Mouse (Mus musculus) hindbrain, embryonic 10.5 days (tissue): ENCODE data around the gene Gm21985. TPM values are rescaled to one million over a fixed set of nuclear protein-coding genes. Genes with fewer than 3 reads are reported as not detected.

ENCODE experiments used
- DNase-seq: peaks from one replicate; pipeline ENCODE4 v3.0.0-alpha.2; 2017; ENCODE audit warnings: low spot score
- H3K27ac ChIP-seq: fragments of 300-500 bp; sonication (generic); 2 replicates; pipeline ENCODE4 v1.5.1; 2016; ENCODE audit warnings: mild to moderate bottlenecking, moderate library complexity
- H3K27me3 ChIP-seq: fragments of 300-500 bp; sonication (generic); 2 replicates; pipeline ENCODE4 v1.6.1; 2016; ENCODE audit warnings: mild to moderate bottlenecking; ENCODE audit not compliant: poor library complexity, insufficient read depth, severe bottlenecking
- H3K36me3 ChIP-seq: fragments of 300-500 bp; sonication (generic); 2 replicates; pipeline ENCODE4 v1.6.1; 2016; ENCODE audit warnings: mild to moderate bottlenecking, moderate library complexity
- H3K4me1 ChIP-seq: fragments of 300-500 bp; sonication (generic); replicated peaks from 2 replicates; pipeline ENCODE4 v1.6.1; 2016; ENCODE audit warnings: mild to moderate bottlenecking
- H3K4me3 ChIP-seq: fragments of 300-500 bp; sonication (generic); 2 replicates; pipeline ENCODE4 v1.5.1; 2016; ENCODE audit warnings: mild to moderate bottlenecking, moderate library complexity
- H3K9me3 ChIP-seq: fragments of 300-500 bp; sonication (generic); 2 replicates; pipeline ENCODE4 v1.6.1; 2016; ENCODE audit warnings: mild to moderate bottlenecking, moderate library complexity
- WGBS: fragments of 180-500 bp; shearing (Covaris S2); methylation state at CpG from one replicate; pipeline ENCODE4 v1.1.7; 2016; 5-methylcytosine and 5-hydroxymethylcytosine counted together
- polyA plus RNA-seq: library from polyadenylated mRNA; unstranded; fragments of >200 nt; fragmentation: Nextera tagmentation; extraction: Ambion mirVana; gene quantifications from 2 replicates; pipeline ENCODE4 v1.2.1, GENCODE M21; 2016

Gm21985 gene
- polyA plus RNA-seq, 1 experiment from 2014 or later, result not detected

DNA sequence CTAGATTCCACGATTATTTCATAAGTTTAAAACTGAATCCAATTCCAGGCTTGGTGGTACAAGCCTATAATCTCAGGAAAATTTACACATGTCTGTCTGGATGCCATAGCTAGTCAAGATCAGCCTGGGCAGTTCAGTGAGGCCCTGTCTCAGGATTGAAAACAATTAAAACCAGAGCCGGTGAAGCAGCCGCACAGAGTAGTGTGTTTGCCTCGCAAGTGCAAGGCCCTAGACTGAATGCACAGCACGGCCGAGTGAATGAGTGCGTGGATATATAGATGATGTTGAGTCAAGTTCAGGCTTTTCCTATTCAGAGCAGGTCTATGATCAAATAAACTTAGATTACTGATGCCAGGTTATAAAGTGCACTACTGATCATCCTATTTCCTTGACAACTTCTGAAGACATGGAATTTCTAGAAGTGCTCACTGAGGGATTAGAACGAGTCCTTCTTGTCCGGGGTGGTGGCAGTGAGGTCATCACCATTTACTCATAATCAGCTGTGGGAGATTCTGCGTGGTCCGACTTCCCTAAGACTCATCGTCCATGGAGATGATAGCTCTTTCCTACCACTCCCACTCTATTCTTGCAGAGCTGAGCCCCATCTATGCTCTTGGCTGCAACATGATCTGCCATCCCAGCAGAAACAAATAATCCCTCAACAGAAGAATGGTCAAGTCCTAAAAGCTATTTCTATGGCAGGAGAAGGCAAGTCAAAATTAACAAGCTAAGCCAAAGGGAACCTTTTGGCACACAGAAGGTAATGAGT, 94.1 kb downstream of the Gm21985 start:
- Histone ChIP-seq H3K27me3 (no peaks in the 10 kb centered on the region), H3K36me3 (peaks cover 95% of the 10 kb centered on the region), H3K27ac (no peak overlapping the region), H3K9me3 (no peaks in the 10 kb centered on the region), H3K4me1 (no peaks in the 10 kb centered on the region), H3K4me3 (no peak overlapping the region)
- 95% methylated on average over 12 of the region's 12 CpGs for WGBS
- no peak for DNase-seq

GRCm38 (mm10) chr2:112360781-112361169, 94.7 kb downstream of the Gm21985 start:
- no peak for DNase-seq
- H3K4me1 ChIP-seq, result no peaks in the 10 kb centered on the region
- no peaks in the 10 kb centered on the region for H3K9me3 ChIP-seq
- H3K4me3 ChIP-seq, result no peak overlapping the region
- peaks cover 93% of the 10 kb centered on the region for H3K36me3 ChIP-seq
- 91% methylated on average over 2 of the region's 2 CpGs for WGBS
- H3K27me3 ChIP-seq, result no peaks in the 10 kb centered on the region
- no peak overlapping the region for H3K27ac ChIP-seq

DNA sequence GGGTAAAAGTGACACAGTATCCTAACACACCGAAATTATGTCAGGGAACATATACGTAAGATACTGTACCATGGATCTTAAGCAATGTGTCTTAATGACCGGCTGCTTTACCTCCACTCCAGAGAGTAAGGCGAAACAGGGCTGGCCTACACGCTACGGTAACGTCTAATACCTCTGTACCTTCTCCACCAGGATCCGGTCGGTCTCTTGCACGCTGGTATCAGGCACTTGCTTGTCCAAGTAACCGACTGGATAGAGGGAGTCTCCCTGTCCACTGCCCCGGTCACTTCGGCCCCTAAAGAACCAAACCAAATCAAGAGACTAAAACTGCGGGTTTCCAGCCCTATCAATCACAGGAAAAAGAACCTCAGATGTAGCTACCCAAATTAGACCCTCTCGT, 101.1 kb downstream of the Gm21985 start:
- H3K4me3 ChIP-seq, result peak overlapping the region; percentile 90
- H3K4me1 ChIP-seq, result peaks cover 14% of the 10 kb centered on the region
- H3K36me3 ChIP-seq, result peaks cover 35% of the 10 kb centered on the region
- H3K9me3 ChIP-seq, result no peaks in the 10 kb centered on the region
- 21% methylated on average over 15 of the region's 15 CpGs for WGBS
- peak; percentile 7 for DNase-seq
- H3K27ac ChIP-seq, result peak overlapping the region; percentile 92
- no peaks in the 10 kb centered on the region for H3K27me3 ChIP-seq

- Histone ChIP-seq H3K27ac (peak within 1 kb of the TSS; percentile 92), H3K36me3 (peaks cover 28% of the 10 kb centered on the region), H3K4me1 (peaks cover 14% of the 10 kb centered on the region), H3K9me3 (no peaks in the 10 kb centered on the region), H3K4me3 (peak within 1 kb of the TSS; percentile 90), H3K27me3 (no peaks in the 10 kb centered on the region)
- DNase-seq, result peak; percentile 93
- WGBS, result 2% methylated on average over 46 of the region's 46 CpGs
Measured at GRCm38 (mm10) chr2:112367726-112368673, 101.9 kb downstream of the Gm21985 start, which contains the start of gene Emc4. TSS of gene Emc4 (minus strand) at chr2:112368027.

DNA sequence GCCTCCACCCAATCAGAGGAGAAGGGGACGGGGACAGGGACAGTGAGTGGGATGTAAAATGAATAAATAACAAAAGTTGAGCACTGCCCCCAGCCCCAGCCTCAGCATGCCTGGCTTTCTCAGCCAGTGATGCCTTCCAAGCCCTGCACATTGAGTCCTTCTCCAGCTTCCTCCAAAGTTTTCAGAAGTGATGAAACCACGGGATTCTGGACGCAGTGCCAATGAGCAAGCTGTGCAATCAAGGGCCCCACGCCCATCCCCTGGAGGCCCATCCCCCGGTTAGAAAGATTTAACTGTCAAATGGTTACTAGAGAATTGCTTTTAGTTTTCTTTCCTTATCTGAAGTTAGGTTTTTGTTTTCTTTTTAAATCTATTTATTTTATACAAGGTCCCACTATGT, 103.8 kb downstream of the Gm21985 start:
- Histone ChIP-seq H3K9me3 (no peaks in the 10 kb centered on the region), H3K4me1 (peaks cover 14% of the 10 kb centered on the region), H3K36me3 (peaks cover 9% of the 10 kb centered on the region), H3K27me3 (no peaks in the 10 kb centered on the region), H3K4me3 (no peak overlapping the region), H3K27ac (no peak overlapping the region)
- 75% methylated on average over 5 of the region's 5 CpGs for WGBS
- no peak for DNase-seq

DNA sequence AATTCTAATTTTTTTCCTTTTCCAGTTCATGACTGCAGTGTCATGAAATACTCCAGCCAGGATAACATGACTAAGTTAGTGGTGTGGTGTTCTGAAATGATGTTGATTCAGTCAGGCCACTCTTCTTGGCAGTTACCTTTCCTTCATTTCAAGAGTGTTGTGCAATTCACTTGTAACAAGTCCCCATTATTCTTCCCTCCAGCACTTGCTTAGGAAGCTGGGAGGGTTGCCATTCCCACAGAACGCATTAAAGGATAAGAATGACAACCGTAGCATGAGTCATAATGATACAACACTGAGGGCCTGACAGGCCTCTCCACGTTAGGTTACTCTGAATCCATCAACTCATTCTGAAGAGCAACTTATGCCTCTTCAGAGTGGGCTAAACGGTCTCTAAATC, 107.0 kb downstream of the Gm21985 start:
- no peak overlapping the region for H3K27ac ChIP-seq
- H3K4me1 ChIP-seq, result 0 out of 2 replicates have a peak, but pooled peaks cover 3% of the 10 kb centered on the region
- no peak overlapping the region for H3K4me3 ChIP-seq
- DNase-seq, result no peak
- H3K9me3 ChIP-seq, result no peaks in the 10 kb centered on the region
- WGBS, result 50% methylated on average over 4 of the region's 4 CpGs
- no peaks in the 10 kb centered on the region for H3K27me3 ChIP-seq
- H3K36me3 ChIP-seq, result no peaks in the 10 kb centered on the region

- no peak overlapping the region for H3K4me3 ChIP-seq
- H3K27me3 ChIP-seq, result no peaks in the 10 kb centered on the region
- no peak overlapping the region for H3K27ac ChIP-seq
- no peaks in the 10 kb centered on the region for H3K4me1 ChIP-seq
- DNase-seq, result no peak
- 73% methylated on average over 5 of the region's 5 CpGs for WGBS
- no peaks in the 10 kb centered on the region for H3K9me3 ChIP-seq
- no peaks in the 10 kb centered on the region for H3K36me3 ChIP-seq
Measured at GRCm38 (mm10) chr2:112374610-112375009, 108.5 kb downstream of the Gm21985 start.

DNA sequence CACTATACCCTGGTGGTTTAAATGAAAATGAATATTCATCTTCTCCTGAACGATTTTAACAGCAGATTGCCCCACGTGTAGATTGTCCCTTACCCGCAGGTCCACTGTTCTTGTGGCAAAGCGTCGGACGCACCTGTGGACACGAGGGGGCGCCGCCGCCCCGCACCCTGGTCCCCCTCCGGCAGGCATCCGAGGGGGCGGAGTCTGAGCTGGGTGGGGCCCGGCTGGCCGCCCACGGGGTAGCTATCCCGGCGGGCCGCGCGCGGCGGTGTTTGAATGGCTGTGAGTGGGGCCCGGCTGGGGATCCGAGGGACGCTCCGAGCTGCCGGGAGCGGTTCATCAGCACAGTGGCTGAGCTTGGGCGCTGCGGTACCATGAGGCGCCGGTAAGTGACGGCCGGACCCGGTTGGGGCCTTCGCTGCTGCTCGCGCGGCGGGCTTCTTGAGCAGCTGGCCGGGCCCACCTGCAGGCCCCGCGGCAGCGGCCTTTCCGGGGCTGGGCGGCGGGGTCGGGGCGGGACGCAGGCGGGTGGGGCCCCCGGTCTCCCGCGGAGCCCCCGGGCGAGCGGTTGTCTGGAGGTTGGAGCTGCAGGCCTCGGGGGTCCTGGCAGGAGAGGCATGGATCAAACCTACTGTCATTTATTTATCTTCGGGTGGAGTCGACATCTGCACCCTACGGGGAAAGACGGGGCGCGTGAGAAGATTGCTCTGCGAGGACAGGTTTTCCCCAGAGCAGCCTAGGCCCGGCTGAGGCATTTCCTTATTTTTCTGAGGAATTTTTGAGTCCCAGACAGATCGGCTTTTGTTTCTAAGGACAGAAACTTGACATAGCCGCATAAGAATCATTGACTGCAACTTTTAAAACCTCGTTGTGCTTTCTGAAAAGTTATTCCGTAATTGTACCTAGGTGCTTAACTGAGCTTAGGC, 113.1 kb downstream of the Gm21985 start, which contains the start of gene Katnbl1:
Gene Katnbl1 (plus strand): TSS at position 239 of the 926 bp plus-strand sequence.
- Histone ChIP-seq H3K4me3 (peak within 1 kb of the TSS; percentile 97), H3K27ac (peak within 1 kb of the TSS; percentile 97), H3K9me3 (no peaks in the 10 kb centered on the region), H3K4me1 (peaks cover 17% of the 10 kb centered on the region), H3K36me3 (peaks cover 4% of the 10 kb centered on the region; the same call in 1 of the 2 replicates), H3K27me3 (no peaks in the 10 kb centered on the region)
- WGBS, result under 1% methylated on average over 72 of the region's 72 CpGs
- DNase-seq, result peak; percentile 93

GRCm38 (mm10) chr2:112380131-112380530, 114.0 kb downstream of the Gm21985 start:
- 64% methylated on average over 8 of the region's 8 CpGs for WGBS
- DNase-seq, result no peak
- Histone ChIP-seq H3K27me3 (no peaks in the 10 kb centered on the region), H3K36me3 (peaks cover 4% of the 10 kb centered on the region; the same call in 1 of the 2 replicates), H3K4me3 (peak overlapping the region; percentile 97), H3K4me1 (peaks cover 17% of the 10 kb centered on the region), H3K27ac (peak overlapping the region; percentile 97), H3K9me3 (no peaks in the 10 kb centered on the region)

DNA sequence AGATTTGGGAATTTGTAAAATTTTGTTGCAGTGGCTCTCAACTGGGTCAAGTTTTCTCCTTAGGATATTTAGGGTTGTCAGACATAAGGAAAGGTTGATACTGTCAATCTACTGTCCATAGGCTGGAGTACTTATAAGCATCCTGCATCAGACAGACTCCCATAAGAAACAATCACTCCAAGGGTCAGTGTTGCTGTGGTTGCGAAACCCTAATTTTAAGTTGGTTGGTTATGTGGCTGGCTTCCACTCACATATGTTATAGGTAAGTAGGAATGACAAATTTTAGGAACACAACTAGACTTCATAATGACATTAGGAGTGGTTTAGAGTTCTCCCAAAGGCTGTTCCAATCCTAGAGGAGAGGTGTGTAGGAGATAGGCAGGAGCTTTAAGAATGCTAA, 115.1 kb downstream of the Gm21985 start:
- 98% methylated on average over 1 of the region's 1 CpGs for WGBS
- Histone ChIP-seq H3K36me3 (peaks cover 4% of the 10 kb centered on the region; the same call in 1 of the 2 replicates), H3K27me3 (no peaks in the 10 kb centered on the region), H3K4me3 (no peak overlapping the region), H3K4me1 (peaks cover 17% of the 10 kb centered on the region), H3K27ac (no peak overlapping the region), H3K9me3 (no peaks in the 10 kb centered on the region)
- no peak for DNase-seq

DNA sequence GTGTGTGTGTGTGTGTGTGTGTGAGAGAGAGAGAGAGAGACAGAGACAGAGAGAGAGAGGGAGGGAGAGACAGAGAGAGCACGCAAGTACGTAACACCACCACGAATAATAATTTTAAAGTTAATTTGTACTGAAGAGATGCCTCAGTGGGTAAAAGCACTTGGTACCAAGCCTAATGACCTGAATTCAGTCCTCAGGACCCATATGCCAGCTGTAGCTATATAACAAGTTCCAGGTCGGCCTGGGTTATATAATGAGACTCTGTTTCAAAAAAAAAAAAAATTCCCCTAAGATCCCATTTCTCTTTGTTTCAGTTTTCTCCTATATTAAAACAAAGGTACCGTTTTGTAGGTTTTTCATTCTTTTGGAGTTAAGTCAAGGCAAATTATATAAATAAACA, 124.7 kb downstream of the Gm21985 start:
- Histone ChIP-seq H3K4me3 (no peak overlapping the region), H3K27ac (no peak overlapping the region), H3K9me3 (no peaks in the 10 kb centered on the region), H3K27me3 (no peaks in the 10 kb centered on the region), H3K4me1 (no peaks in the 10 kb centered on the region), H3K36me3 (no peaks in the 10 kb centered on the region)
- 95% methylated on average over 5 of the region's 5 CpGs for WGBS
- DNase-seq, result no peak
